Mouse (Mus musculus) CD4-positive naive resting alpha-beta T cell, adult 76 days (primary cell): ENCODE data around the gene Vwa1. TPM values are rescaled to one million over a fixed set of nuclear protein-coding genes. Genes with fewer than 3 reads are reported as not detected.

Experiments used
- total RNA-seq: library from RNA; stranded (reverse); gene quantifications from one replicate; pipeline ENCODE4 v1.2.4, GENCODE M21; 2023

Vwa1 gene
- total RNA-seq, result not detected

GRCm38 (mm10) chr4:155774280-155774754, at the start of gene Vwa1:
TSS of gene Vwa1 (minus strand) at chr4:155774698.

DNA sequence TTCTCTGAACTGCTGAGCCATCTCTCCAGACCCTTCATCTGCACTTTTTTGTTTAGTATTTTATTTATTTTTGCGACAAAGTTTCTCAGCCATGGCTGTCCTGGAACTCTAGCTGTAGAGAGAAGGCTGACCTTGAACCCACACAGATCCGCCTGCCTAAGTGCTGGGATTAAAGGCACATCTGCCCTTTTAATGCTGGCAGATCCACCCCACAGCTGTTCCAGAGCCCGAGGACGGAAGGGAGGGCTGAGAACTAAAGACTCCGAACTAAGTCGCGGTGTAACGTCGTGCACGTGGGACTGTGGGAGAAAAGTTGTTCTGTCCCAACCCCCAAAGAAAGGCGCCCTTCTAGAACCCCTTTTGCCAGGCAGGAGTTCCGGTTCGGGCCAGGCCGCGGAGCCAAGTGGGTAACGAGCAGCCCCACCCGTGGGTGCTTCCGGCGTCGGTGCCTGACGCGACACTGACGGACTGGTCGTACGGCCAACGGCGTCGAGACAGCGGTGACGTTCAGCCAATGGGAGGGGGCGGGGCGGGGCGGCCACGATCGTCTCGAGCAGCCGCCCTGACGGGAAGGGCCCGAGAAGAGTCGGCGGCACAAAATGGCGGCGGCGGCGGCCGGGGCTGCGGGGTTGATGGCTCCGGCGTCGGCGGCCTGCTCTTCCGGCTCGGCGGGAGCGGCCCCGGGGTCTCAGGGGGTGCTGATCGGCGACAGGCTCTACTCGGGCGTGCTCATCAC, 37.6 kb upstream of the Vwa1 start, which contains the start of gene Ccnl2:
Gene Ccnl2 (plus strand): TSS at position 561 of the 736 bp plus-strand sequence.

GRCm38 (mm10) chr4:155802741-155803339, 28.3 kb upstream of the Vwa1 start, which contains the start of gene Mrpl20:
TSS of gene Mrpl20 (plus strand) at chr4:155802878.

DNA sequence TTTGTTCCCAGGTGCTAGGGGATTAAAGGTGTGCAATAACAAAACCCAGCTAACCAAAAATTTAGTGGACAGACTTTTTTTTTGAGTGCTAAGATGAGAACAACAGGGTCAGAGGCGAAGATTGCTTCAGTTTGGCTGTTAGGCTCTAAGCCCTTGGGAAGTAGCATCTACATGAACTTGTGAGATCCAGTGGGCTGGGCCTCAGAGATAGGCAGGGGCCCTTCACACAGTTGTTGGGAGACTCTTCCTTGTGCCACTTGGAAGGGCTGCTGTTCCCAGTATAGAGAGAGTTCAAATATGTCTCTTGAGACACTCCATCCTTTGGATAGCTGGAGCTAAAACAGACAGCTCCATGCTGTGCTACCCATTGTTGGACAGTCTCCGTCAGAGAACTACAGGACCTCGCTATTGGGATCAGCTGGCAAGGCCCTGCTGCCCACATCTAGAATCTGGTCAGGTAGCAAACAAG, 15.6 kb upstream of the Vwa1 start, which contains the start of gene Ankrd65:
Gene Ankrd65 (plus strand): TSS at position 419 of the 469 bp plus-strand sequence.

GRCm38 (mm10) chr4:155785819-155786218, 11.3 kb upstream of the Vwa1 start, which contains the start of gene Tmem88b:
TSS of gene Tmem88b (minus strand) at chr4:155785874.

GRCm38 (mm10) chr4:155760613-155761355, 13.7 kb downstream of the Vwa1 start, which contains the start of gene Atad3a:
TSS of gene Atad3a (minus strand) at chr4:155761093.

GRCm38 (mm10) chr4:155734350-155734941, 40.1 kb downstream of the Vwa1 start, which contains the start of gene Tmem240:
TSS of gene Tmem240 (plus strand) at chr4:155734800.

Other genes with a start within 250 kb of the Vwa1 start
- gene Nadk, start 212.3 kb downstream of the Vwa1 start, total RNA-seq, result 46.9 TPM
- 34.9 TPM for gene Slc35e2, start 173.3 kb downstream of the Vwa1 start, total RNA-seq
- 204 TPM for gene Cdk11b, start 149.8 kb downstream of the Vwa1 start, total RNA-seq
- gene Gm10563, start 129.3 kb downstream of the Vwa1 start, total RNA-seq, result not detected
- gene Mmp23, start 121.3 kb downstream of the Vwa1 start, total RNA-seq, result not detected
- 35.2 TPM for gene Mib2, start 105.5 kb downstream of the Vwa1 start, total RNA-seq
- 8.0 TPM for gene Fndc10, start 80.4 kb downstream of the Vwa1 start, total RNA-seq
- 69.3 TPM for gene Ssu72, start 69.9 kb downstream of the Vwa1 start, total RNA-seq
- 1.2 TPM for gene Tmem240, start 39.9 kb downstream of the Vwa1 start, total RNA-seq
- gene Atad3a, start 13.6 kb downstream of the Vwa1 start, total RNA-seq, result 52.2 TPM
- gene Tmem88b, start 11.2 kb upstream of the Vwa1 start, total RNA-seq, result not detected
- gene Ankrd65, start 15.7 kb upstream of the Vwa1 start, total RNA-seq, result not detected
- 36.7 TPM for gene Mrpl20, start 28.2 kb upstream of the Vwa1 start, total RNA-seq
- 283 TPM for gene Ccnl2, start 37.8 kb upstream of the Vwa1 start, total RNA-seq
- 73.2 TPM for gene Aurkaip1, start 56.6 kb upstream of the Vwa1 start, total RNA-seq
- gene Mxra8, start 65.0 kb upstream of the Vwa1 start, total RNA-seq, result 3.2 TPM
- gene Dvl1, start 72.7 kb upstream of the Vwa1 start, total RNA-seq, result 67.2 TPM
- 1.6 TPM for gene Tas1r3, start 88.7 kb upstream of the Vwa1 start, total RNA-seq
- gene Cptp, start 94.7 kb upstream of the Vwa1 start, total RNA-seq, result 9.6 TPM
- gene Ints11, start 94.8 kb upstream of the Vwa1 start, total RNA-seq, result 49.4 TPM
- gene Pusl1, start 117.1 kb upstream of the Vwa1 start, total RNA-seq, result 33.6 TPM
- 46.6 TPM for gene Acap3, start 117.1 kb upstream of the Vwa1 start, total RNA-seq
- 147 TPM for gene Ube2j2, start 169.1 kb upstream of the Vwa1 start, total RNA-seq
- 7.1 TPM for gene C1qtnf12, start 187.6 kb upstream of the Vwa1 start, total RNA-seq
- gene B3galt6, start 218.0 kb upstream of the Vwa1 start, total RNA-seq, result 4.5 TPM
- 221 TPM for gene Sdf4, start 218.2 kb upstream of the Vwa1 start, total RNA-seq
- 33.2 TPM for gene Tnfrsf4, start 239.1 kb upstream of the Vwa1 start, total RNA-seq